Mouse (Mus musculus) thymus, adult 2 months (tissue): ENCODE results near the gene Caskin1.

Experiments
- CTCF ChIP-seq: fragments of 200-500 bp; IDR thresholded peaks from 2 replicates; pipeline ENCODE4 v1.5.1; 2012; ENCODE audit warnings: mild to moderate bottlenecking, control low read depth, low read length, moderate library complexity, borderline replicate concordance; ENCODE audit not compliant: control insufficient read depth, poor library complexity, insufficient read depth; ENCODE audit errors: extremely low read depth
- POLR2A ChIP-seq: fragments of 200-500 bp; IDR thresholded peaks from 2 replicates; pipeline ENCODE4 v1.6.1; 2012; ENCODE audit warnings: mild to moderate bottlenecking, low read length, control low read depth, moderate library complexity; ENCODE audit not compliant: control insufficient read depth, poor library complexity, insufficient read depth; ENCODE audit errors: extremely low read depth

GRCm38 (mm10) chr17:24477053-24477984 is 11.1 kb upstream of the Caskin1 start:
- TF ChIP-seq CTCF (no peak), POLR2A (no peak)
